Mouse (Mus musculus): Measurements from ENCODE around the gene Eif2d.
A peak's percentile ranks its signal among the peaks of the same experiment; 100 is the strongest.

Eif2d gene

DNA sequence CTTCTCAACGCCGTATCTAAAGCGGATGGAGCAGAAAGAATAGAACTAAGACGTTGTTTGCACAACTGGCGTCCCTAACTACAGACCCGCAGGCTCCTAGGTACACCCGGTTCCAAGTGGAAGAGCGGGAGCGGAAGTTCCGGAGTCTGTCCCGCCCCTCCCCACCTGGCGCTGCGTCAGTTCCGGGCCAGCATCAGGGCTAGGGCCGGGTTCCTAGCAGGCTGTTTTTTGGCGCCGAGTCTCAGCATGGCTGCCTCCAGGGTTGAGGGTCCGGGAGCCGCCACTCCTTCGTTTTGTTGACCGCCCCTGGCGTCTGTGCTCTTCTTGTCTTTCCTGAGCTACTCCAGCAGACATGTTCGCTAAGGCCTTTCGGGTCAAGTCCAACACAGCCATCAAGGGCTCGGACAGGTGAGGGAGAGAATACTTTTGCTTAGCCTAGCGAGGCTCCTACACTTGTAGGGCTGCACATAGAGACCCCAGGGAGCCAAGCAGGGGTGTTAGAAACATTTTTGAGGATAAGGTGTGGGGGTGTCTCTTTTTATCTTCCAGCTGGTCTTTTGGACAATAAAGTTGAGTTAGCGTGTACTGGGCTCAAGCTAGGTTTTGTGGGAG is at the start of gene Eif2d:
Gene Eif2d, plus strand, starts transcription at position 164 of the 612 bp plus-strand sequence.
- peak; percentile 58 for DNase-seq (ENCODE audit: low read depth, low spot score)

DNA sequence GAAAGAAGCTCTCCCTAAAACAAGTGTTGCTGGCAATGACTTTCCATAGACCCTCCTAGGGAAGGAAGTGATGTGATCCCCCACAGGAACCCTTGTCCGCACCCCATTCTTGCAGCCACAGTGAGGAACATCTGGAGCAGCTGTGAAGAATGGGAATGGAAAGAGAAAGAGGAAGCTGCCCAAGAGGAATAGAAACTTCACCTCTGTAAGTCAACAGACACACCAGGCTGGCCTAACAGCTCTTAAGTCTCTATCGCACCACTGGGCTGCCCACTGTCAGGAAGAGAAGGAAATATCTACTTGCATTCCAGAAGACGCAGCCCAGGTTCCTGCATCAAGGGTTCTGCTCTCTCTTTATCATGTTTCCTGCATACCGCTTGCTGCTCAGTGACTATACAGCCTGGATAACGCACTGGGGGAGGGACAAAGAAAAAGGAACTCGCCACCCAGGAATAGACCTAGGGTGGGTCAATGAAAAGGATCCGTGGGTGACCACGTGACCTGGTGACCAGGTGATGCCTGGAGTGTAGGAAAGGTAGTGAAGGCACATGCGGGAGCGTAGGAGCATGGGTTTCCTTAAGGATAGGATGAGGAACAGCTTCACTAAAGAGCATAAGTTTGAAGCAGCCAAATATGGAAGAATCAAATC is 49.1 kb upstream of the Eif2d start:
- no peak for DNase-seq (ENCODE audit: low read depth, low spot score)

DNA sequence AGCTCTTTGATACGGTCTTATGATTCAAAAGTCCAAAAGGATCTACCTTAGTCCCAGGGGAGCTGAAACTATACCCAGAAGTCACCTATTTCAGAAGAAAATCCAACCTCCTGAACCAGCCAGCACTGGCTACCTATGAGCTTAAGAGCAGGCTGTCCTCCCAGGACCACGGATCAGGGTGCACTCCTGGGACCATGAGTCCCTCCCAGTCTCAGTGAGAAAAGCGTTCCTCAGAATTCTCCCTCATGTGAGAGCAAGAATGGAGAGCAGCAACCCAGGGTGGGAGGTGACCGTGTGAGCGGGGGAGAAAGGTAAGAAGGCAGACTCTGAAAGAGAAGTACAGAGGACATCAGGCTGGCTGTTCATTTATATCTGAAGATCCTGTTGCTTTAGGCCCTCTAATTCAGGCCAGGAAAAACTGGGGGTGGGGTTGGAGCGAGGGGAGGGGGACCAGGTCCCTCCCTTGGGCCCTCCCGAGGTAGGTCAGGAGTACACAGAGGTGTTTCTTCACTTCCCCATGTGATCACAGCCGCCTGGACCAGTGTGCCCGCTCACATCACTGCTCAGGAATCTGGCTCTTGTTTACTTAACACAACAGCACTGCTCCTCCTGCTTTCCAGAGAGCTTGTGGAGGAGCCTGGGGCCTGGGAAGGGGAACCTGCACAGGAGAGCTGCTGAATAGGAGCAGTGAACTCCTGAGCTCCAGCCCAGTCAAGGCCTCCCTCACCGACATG is 45.2 kb upstream of the Eif2d start:
- DNase-seq (ENCODE audit: low read depth, low spot score), result no peak

DNA sequence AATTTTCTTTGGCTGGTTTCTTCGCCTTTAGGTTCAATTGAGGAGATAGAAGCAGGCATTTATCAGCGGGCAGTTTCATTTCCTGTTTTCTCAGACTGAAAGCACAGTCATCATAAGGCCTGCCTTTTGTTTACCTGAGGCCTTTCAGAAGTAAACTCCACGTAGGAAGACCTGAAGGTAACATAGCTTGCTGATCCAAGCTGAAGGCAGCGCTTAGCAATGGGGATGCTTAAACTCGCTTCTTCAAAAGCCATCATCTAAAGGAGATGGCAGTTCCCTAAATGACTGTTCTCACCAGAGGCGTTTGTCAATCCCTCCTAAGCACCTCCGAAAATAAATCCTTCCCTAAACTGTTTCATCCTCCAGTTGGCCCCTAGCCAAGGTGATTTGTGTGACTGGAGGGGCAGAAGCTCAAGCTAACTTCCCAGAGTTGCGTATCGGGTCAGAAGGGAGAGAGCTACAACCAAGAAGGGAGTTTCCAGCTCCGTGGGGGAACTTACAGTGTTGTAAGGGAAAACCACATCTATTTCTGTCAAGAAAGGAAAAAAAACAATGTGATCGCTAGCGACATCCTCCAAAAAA is 42.4 kb upstream of the Eif2d start:
- DNase-seq (ENCODE audit: low read depth, low spot score), result no peak

DNA sequence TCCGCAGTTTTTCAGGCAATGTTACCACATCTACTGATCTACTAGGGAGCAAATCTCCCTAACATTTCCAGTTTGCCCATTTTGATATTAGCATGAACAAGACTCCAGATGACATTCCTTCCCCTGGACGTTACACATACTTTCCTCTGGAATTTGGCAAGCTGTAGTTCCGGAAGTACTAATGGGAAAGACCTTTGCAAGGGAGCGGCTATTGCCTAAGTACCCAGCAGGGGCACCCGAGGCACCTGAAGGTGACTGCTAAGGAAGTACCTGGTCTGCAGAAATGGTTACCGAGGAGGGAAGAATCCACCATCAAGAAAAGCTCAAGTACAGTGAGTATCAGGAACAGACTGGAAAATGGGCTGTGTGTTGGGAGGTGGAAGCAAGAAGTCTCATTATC is 40.4 kb upstream of the Eif2d start:
- DNase-seq (ENCODE audit: low read depth, low spot score), result no peak

DNA sequence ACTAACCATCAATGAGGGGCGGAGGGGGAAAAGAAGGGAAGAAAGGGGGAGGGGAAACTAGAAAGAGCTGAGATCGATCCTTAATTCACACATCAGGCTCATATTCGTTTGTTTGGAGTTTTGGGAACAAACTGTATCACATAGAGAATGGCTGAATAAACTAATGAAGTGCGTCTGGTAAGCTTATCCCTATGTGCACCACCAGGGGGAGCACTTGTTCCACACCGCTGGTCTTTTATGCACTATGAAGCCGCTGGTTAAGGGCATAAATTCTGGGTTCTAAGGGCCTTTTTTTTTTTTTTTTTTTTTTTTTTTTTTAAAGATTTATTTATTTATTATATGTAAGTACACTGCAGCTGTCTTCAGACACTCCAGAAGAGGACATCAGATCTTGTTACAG is 37.0 kb upstream of the Eif2d start:
- DNase-seq (ENCODE audit: low read depth, low spot score), result no peak

DNA sequence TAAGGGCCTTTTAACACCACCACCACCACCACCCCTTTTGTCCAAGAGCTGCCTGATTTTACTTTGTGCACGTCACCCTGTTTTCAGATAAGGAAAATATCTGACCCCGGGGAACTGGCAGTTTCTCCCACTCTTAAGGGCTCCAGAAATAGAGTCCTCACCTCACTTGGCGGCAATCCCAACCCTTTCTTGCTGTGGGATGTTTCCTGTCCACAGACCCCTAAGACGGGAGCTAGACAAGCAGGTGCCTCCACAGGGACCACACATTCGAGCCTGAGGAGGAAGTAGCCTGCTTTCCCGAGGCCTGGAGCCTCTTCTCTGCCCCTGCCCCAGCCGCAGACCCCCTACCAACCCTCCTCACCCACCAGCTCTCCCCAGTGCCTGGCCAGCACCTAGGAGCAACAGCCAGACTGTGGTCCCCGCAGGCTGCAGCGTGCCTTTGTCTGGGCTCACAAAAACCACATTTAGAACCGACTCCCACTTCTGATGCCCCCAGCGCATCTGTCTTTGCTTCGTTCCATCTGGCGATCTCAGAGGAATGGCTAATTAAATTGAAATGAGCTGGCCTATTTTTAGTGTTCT is 36.5 kb upstream of the Eif2d start:
- DNase-seq (ENCODE audit: low read depth, low spot score), result no peak

DNA sequence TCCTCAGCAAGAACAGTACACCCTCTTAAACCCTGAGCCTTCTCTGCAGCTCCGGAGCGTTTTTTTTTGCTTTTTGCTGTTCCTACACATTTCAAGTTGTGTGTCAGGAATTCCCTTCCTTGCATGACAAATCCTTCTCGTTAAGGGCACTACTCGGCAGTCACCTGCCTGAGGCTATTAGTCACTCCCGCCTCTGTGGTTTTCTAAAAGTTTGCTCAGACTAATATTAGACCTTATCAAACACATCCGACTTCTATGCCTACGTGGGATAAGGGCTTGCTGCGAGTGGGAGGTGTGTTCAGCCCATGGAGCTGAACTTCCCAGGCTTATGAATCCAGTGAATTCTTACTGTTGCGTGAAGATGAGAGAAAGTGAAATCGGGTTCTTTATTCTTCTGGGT is 34.5 kb upstream of the Eif2d start:
- DNase-seq (ENCODE audit: low read depth, low spot score), result no peak

DNA sequence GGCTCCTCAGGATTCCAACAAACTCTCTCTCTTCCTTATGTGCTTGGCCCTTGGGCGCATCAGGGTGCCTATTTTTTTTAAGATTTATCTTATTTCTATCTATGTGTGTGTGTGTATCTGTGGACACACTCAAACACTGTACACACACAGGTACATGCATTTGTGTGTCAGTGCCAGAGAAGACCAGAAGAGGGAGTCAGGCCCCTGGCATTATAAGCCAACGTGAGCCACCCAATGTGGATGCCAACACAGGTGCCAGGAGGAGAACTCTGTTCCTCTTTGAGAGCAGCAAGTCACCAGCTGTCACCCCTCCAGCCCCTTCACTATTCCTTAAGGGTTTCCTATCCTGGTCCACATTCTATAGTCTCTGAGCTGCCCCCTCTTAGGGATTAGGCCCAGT is 34.0 kb upstream of the Eif2d start:
- DNase-seq (ENCODE audit: low read depth, low spot score), result no peak

DNA sequence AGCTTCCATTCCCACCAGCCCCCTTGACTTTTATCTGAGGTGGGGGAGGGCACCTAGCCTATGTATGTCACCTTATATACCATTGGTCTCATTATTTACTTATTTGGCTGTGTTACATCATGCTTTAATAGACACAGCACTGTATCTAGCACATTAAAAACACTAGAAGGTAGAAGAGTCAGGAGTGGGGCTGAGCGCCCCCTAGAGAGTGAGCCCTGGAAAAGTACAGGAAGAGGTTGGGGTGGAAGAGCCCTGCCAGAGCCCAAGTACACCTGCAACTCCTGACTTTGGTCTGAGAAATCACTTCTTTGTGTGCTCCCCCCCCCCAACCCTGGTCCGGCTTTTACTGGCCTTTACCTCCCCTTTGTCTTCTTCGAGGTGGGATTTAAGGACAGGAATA is 31.0 kb upstream of the Eif2d start:
- no peak for DNase-seq (ENCODE audit: low read depth, low spot score)

DNA sequence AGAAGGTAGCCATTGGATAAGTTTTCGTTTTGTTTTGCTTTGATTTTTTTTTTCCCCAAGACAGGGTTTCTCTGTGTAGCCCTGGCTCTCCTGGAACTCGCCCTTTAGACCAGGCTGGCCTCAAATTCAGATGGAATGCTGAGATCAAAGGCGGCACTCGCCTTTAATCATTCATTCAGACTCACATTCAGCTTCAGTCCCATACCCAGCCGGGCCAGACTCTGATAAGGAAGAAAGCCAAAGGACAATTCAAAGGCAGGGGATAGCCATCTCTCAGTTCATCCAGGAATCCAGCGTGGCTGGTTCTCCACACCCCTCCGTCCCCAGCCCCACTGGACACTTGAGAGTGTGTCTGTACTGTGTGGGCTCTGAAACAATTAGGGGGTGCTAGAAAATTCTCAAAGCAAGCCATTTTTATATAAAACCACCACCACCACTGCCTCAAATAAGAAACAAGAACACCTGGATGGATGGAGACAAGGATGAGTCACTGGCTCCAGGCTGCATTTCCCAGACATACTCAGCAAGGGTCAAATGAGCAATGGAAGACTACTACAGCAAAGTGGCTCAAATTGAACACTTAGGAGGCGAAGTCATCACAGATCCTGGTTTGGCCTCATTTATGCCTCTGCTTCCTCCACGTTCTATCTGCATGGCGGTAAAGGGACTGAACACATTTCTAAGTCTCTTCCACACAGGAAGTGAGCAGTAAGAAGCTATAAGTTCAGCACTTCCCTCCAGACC is 29.3 kb upstream of the Eif2d start:
- no peak for DNase-seq (ENCODE audit: low read depth, low spot score)

DNA sequence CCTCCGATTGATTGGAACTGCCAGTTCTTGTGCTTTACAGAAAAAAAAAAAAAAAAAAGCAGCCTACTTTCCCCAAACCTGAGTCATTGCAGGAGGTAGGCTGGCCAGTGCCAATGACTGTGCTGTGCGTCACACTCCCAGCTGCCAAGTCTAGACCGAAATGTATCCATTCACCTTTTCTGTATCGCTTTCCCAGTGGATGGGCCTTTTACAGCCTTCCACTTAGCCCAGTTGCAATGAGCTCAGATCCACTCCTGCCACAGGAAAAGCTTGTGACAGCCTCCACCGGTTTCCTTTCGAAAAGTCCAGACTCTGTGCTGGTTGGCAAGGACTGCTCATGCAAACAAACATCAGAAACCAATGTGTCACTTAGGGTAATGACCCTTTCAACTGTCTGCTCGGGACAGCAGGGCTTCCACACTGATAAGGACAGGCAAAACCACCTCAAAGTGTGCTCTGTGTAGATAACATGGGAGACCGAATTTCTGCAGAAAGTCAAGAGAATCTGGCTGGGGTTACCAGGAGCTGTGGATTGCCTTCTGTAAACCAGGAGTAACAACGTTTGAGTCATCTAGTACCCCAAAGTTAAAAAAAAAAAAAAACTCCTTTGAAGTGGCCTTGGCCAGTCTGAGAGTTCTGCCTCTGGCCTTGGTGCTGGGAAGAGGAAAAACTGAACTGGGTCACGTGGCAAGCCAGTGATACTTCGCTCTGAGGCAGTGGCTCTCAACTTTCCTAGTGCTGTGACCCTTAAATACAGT is 26.8 kb upstream of the Eif2d start:
- DNase-seq (ENCODE audit: low read depth, low spot score), result no peak

DNA sequence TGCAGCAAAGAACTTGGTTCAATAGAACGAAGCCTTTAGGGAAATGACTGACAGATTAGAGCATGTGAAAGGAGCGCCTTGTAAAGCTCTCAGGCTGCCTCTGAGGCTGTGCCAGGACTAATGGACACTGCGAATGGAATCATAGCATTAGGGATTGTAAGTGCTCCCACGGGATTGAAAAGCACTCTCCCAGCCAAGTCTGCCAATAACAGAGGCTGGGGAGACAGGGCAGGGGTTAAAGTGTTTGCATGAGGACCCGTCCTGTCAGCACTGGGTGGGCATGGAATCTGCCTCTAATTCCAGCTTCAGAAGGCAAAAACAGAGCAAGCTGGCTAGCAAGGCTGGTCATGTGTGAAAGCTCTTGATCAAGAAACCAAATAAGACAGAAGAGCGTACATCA is 18.8 kb upstream of the Eif2d start:
- peak; percentile 26 for DNase-seq (ENCODE audit: low read depth, low spot score)

DNA sequence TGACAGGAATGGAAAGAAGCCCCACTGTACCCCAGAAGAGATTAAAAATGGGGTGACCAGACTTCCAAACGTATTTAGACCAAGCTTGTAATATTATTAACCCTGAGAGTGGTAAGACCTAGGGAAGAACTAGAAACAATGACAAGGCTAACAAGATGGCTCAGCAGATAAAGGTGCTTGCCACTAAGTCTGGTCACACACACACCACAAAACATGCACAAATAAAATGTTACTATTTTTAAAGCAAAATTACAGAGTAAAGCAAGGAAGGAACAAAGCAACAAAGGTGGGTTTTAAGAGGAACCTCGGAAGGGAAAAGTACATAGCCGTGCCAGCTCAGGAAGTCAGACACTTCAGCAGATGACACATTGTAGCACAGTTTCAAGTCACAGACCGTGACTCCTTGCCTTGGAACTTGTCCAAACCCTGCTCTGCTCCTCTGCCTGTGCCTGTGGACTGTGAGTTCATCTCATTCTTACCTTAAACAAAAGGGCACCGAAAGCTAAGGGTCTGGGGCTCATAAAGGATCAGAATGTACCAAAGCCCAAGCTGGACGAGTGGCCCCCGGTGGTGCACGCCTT is 17.9 kb upstream of the Eif2d start:
- no peak for DNase-seq (ENCODE audit: low read depth, low spot score)

DNA sequence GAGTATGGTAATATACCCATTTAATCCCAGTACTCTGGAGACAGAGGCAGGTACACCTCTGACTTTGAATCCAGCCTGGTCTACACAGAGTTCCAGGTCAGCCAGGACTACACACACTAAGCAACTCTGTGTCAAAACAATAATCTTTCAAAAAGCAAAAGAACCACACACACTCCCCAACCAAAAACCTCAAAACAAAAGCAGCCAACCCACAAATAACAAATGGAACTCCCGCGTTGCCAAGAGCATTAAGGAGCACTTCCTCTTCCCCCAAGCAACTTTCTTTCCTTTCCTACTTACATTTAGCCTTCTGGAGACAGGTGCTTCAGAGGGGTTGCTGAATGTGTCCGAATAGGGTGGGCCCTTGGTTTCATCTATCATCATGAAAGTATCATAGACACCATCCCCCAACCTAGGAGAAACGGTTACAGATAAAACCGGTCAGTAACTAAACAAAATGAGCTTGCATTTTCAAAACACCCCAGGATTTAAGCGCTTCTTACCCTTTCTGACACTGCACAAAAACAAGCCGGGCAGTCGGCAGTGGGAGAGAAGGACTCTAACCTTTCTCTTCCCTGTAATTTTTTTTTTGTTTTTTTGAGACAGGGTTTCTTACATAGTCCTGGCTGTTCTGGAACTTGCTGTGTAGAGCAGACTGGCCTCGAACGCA is 16.9 kb upstream of the Eif2d start:
- DNase-seq (ENCODE audit: low read depth, low spot score), result no peak

DNA sequence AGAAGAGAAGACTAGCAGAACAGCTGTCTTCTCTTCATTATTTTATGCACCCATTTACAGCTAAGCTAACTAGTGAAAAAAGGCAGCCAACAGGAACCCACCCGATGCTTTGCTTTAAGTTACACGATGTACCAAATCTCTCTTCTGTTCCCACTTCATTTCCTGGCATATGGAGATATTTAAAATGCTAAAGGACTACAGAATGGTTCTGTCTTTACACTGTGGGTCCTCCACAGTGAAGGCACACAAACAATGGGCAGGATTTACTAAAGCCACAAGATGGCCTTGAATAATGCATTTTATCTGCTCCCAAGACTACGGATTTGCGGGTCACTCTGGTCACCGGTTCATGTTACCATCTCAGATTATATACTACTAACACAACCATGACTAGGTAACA is 15.9 kb upstream of the Eif2d start:
- DNase-seq (ENCODE audit: low read depth, low spot score), result no peak

DNA sequence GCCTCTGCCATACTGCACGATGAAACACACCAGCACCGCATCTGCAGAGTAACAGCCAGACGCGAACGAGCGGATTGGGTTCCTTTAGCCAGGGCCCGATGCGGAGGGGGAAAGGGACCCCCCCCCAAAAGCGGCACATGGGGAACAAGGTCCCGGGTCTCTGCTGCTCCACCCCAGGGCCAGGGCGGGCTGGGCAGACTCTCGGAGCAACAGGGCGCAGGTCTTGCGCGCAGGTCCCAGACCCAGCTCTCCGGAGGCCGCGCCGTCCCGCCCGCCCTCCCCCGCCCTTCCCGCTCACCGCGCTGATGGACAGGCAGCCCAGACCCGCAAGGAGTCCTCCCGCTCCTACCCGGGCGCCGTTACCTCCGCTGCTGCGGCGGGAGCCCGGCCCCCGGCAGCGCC is 15.3 kb upstream of the Eif2d start:
- DNase-seq (ENCODE audit: low read depth, low spot score), result peak; percentile 18

DNA sequence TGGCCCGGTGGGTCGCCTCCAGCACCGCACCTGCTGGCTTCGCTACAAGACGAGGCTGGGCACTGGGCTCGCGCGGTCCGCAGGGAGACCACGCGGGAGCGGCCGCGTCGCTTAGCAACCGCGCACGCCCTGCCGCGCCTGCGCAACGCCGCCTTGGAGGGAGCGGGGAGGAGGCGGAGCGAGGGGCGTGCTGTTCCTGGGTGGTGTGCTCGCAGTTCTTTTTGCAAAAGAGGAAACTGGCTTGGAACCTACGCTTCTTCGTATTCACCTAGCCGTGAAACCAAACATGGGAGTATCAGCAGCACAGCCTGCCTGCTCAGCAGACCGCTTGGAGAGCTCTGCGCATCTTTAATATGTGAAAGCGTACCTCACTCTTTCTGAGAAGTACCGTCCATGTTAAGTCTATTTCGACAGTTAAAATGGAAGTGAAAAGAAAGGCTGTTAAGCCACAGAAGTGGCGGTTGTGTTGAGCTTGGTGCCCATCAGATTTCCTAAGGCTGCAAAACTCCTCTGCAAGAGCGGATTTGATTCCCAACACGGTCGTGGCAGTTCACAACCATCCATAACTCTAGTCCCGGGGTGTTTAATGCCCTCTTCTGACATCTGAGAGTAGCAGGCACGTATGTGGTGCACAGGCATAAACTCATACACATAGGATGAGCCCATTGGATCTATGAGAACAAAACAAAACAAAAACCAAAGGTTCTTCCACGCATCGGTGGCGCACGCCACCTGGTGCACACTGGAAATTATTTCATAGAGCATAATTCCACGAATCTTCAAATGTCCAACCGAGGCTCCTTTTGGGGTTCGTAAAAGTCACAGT is 14.6 kb upstream of the Eif2d start, which contains the start of gene Dyrk3:
Gene Dyrk3, minus strand, starts transcription at position 150 of the 826 bp plus-strand sequence.
- peak; percentile 80 for DNase-seq (ENCODE audit: low read depth, low spot score)

Data from brain, embryonic 18.5 days (tissue).